Mouse (Mus musculus): ENCODE data around the gene Cubn. TPM values are rescaled to one million over a fixed set of nuclear protein-coding genes. Genes with fewer than 3 reads are reported as not detected.

Cubn gene
- polyA plus RNA-seq, 1 experiment from 2014 or later = 0.29 TPM

DNA sequence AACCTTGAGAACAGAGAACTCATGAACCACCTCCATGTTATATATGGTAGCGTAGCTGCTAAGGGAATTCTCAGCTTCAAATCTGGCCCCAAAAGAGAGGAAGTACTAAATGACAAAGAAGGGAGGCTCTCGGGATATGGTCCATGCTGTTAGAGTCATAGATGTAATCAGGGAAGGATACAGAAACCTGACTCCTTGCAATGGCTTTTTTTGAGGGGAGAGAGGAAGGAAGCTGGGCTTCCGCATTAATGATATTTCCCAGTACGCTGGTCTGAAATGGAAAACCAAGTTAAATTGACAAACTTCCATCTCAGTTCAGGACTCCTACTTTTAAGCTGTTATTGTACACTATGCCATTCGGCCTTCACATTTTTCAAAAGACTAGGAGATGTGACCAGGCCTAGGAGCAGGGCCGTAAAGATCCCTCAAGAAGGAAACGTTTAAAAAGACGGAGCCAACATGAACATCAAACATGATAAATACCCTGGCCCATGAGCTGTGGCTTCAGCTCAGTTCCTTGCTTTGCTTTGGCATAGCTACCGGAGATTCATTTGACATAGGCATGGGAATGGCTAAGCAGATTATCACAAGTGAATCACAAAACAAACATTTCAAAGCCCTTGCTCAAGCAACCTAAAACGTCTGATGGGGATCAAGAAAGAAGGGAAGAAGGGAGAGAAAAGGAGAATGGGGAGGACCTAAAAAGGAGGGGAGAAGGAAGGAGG is 120.4 kb downstream of the Cubn start:
- Histone ChIP-seq H3K27me3 (ENCODE audit: control insufficient read depth, insufficient read depth, low read length) (no peaks in the 10 kb centered on the region), H3K4me2 (ENCODE audit: low read depth) (no peak overlapping the region), H3K4me1 (ENCODE audit: control insufficient read depth, insufficient read depth, low read length) (peaks cover 14% of the 10 kb centered on the region), H3K36me3 (ENCODE audit: control insufficient read depth, insufficient read depth, low read length) (no peaks in the 10 kb centered on the region), H3K27ac (ENCODE audit: low read depth, low read length) (peak overlapping the region; percentile 88), H3K9ac (ENCODE audit: low read length) (peak overlapping the region; percentile 45; the same call in 1 of the 2 replicates), H3K4me3 (ENCODE audit: low read depth, low read length) (no peak overlapping the region), H3K9me3 (ENCODE audit: control insufficient read depth, low read length) (no peaks in the 10 kb centered on the region)
- WGBS = 55% methylated on average over 10 of the region's 10 CpGs
- DNase-seq (ENCODE audit: low spot score) (no peak), ATAC-seq (ENCODE audit: insufficient read depth, low FRiP score, low TSS enrichment) (no peak)

DNA sequence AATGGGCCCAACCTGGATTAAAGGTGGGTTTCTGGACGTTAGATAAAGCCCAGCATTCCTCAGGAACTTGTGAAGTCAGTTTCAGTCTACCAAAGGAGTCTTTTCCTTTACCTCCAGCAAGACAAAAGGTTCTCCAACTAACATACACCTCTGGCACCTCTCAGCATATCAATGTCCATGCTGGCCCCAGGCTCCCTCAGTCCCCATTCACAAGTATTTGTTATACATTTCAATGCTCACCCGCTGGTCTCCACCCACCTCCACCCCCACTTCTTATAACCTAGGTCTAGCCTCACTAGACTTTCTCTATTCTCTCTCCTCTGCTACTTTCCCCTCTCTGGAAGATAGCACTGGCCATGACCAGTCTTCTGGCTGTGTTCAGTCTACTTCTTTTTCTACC is 121.1 kb downstream of the Cubn start:
- H3K4me3 ChIP-seq (ENCODE audit: low read depth, low read length) = no peak overlapping the region
- H3K4me2 ChIP-seq (ENCODE audit: low read depth) = no peak overlapping the region
- no peak overlapping the region for H3K9ac ChIP-seq (ENCODE audit: low read length)
- WGBS = 24% methylated on average over 2 of the region's 2 CpGs
- ATAC-seq (ENCODE audit: insufficient read depth, low FRiP score, low TSS enrichment) = no peak
- peaks cover 14% of the 10 kb centered on the region for H3K4me1 ChIP-seq (ENCODE audit: control insufficient read depth, insufficient read depth, low read length)
- H3K27me3 ChIP-seq (ENCODE audit: control insufficient read depth, insufficient read depth, low read length) = no peaks in the 10 kb centered on the region
- no peak overlapping the region for H3K27ac ChIP-seq (ENCODE audit: low read depth, low read length)
- H3K36me3 ChIP-seq (ENCODE audit: control insufficient read depth, insufficient read depth, low read length) = no peaks in the 10 kb centered on the region
- no peaks in the 10 kb centered on the region for H3K9me3 ChIP-seq (ENCODE audit: control insufficient read depth, low read length)
- DNase-seq (ENCODE audit: low spot score) = no peak

DNA sequence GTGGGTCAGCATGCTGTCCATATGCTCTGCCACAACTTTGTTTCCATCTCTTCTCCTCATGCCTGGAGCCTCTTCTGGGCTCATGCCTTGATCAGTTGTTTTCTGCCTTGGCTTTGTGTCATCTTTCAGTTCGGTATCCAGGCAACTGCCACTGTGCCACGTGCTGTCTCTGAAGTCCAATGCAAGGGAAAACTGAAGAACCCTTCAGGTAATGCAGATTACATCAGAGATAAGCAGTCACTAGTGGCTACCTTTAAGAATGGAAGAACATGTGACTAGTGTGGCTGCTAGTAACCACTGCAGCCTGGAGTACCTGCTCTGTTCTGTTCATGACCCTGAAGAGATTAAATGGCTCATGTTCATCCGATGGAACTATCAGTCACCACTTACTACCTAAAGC is 123.1 kb downstream of the Cubn start:
- Histone ChIP-seq H3K4me1 (ENCODE audit: control insufficient read depth, insufficient read depth, low read length) (peaks cover 14% of the 10 kb centered on the region), H3K4me2 (ENCODE audit: low read depth) (no peak overlapping the region), H3K9me3 (ENCODE audit: control insufficient read depth, low read length) (no peaks in the 10 kb centered on the region), H3K4me3 (ENCODE audit: low read depth, low read length) (no peak overlapping the region), H3K36me3 (ENCODE audit: control insufficient read depth, insufficient read depth, low read length) (no peaks in the 10 kb centered on the region), H3K9ac (ENCODE audit: low read length) (no peak overlapping the region), H3K27me3 (ENCODE audit: control insufficient read depth, insufficient read depth, low read length) (no peaks in the 10 kb centered on the region), H3K27ac (ENCODE audit: low read depth, low read length) (no peak overlapping the region)
- WGBS = 79% methylated on average over 3 of the region's 3 CpGs
- ATAC-seq (ENCODE audit: insufficient read depth, low FRiP score, low TSS enrichment) (no peak), DNase-seq (ENCODE audit: low spot score) (no peak)

DNA sequence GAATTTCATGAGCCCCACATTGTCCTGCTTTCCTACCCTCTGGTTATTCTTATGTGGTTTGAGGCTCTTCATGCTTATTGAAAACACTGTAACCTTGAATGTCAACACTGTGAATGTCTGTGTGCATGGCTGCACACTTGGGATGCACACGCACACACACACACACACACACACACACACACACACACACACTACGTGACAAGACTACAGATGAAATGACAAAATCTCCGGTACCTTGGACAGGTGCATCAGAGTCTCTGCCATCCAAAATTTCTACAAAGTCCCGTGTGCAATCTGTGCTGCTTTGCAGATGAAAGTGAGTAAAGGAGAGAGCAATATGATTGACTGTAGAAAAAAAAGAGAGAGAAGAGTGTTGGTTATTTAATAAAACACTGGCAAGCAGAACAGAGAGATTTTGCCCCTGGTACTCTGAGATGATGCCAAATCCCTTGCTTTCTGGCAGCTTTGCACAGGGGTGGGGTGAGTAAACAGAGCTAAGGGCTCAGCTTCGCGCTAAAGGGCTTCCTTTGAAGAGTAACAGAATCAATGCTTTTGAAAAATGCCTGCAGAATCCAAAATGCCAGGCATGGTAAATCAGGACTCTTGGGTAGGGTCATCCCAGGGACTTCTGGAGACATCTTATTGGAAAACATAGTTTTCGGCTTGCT is 133.6 kb downstream of the Cubn start:
- Histone ChIP-seq H3K27ac (ENCODE audit: low read depth, low read length) (no peak overlapping the region), H3K4me1 (ENCODE audit: control insufficient read depth, insufficient read depth, low read length) (peaks cover 8% of the 10 kb centered on the region; the same call in 1 of the 2 replicates), H3K9me3 (ENCODE audit: control insufficient read depth, low read length) (no peaks in the 10 kb centered on the region), H3K4me2 (ENCODE audit: low read depth) (no peak overlapping the region), H3K36me3 (ENCODE audit: control insufficient read depth, insufficient read depth, low read length) (no peaks in the 10 kb centered on the region), H3K9ac (ENCODE audit: low read length) (no peak overlapping the region), H3K27me3 (ENCODE audit: control insufficient read depth, insufficient read depth, low read length) (no peaks in the 10 kb centered on the region), H3K4me3 (ENCODE audit: low read depth, low read length) (no peak overlapping the region)
- 70% methylated on average over 7 of the region's 7 CpGs for WGBS
- DNase-seq (ENCODE audit: low spot score) (no peak), ATAC-seq (ENCODE audit: insufficient read depth, low FRiP score, low TSS enrichment) (no peak)

DNA sequence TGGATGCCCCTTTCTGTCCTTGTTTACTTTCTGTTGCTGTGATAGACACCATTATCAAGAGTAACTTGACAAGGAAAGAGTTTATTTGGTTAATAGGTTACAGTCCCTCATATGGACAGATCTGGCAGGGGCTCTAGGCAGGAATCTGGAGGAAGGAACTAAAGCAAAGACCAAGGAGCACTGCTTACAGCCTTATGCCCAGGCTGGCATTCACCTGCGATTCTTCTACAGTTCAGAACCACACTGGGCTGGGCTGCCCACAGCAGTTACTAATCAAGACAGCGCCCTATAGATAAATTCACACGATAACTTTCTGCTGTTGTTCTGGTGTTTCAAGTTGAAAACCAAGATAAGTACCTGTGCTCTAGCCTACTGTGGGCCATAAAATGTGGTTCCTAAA is 138.8 kb downstream of the Cubn start:
- DNase-seq (ENCODE audit: low spot score) = no peak
- H3K27ac ChIP-seq (ENCODE audit: low read depth, low read length) = no peak overlapping the region
- H3K27me3 ChIP-seq (ENCODE audit: control insufficient read depth, insufficient read depth, low read length) = no peaks in the 10 kb centered on the region
- H3K4me1 ChIP-seq (ENCODE audit: control insufficient read depth, insufficient read depth, low read length) = no peaks in the 10 kb centered on the region
- 96% methylated on average over 3 of the region's 3 CpGs for WGBS
- H3K4me3 ChIP-seq (ENCODE audit: low read depth, low read length) = no peak overlapping the region
- ATAC-seq (ENCODE audit: insufficient read depth, low FRiP score, low TSS enrichment) = no peak
- H3K9me3 ChIP-seq (ENCODE audit: control insufficient read depth, low read length) = no peaks in the 10 kb centered on the region
- no peak overlapping the region for H3K9ac ChIP-seq (ENCODE audit: low read length)
- H3K4me2 ChIP-seq (ENCODE audit: low read depth) = no peak overlapping the region
- no peaks in the 10 kb centered on the region for H3K36me3 ChIP-seq (ENCODE audit: control insufficient read depth, insufficient read depth, low read length)

DNA sequence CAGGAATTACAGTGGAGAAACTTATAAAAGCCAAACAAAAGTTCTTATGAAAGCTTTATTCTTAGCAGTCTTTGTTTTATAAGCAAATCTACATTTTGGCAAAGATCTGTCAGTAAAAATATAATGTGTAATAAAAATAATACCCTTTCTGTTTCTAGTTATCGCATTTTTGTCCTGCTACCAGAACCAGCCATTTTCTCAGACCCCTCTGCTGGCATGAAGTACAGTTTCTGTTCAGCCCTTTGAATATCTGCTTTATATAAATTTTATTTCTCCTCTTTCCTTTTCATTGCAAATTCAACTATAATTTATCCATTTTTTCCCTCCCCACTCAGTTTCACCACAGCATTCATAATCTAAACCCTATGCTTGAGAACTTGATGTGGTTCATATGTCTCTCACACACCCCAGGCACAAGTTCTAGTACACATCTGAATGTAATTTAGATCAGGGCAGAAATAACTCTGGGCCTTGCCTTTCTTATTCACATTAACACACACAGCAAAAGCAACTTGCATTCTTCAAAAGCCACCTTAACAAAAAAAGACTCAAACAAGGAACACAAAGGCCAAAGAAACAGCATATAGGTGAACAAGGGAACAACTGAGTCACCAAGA is 139.4 kb downstream of the Cubn start:
- DNase-seq (ENCODE audit: low spot score) (no peak), ATAC-seq (ENCODE audit: insufficient read depth, low FRiP score, low TSS enrichment) (no peak)
- H3K9ac ChIP-seq (ENCODE audit: low read length) = no peak overlapping the region
- H3K36me3 ChIP-seq (ENCODE audit: control insufficient read depth, insufficient read depth, low read length) = no peaks in the 10 kb centered on the region
- H3K27ac ChIP-seq (ENCODE audit: low read depth, low read length) = no peak overlapping the region
- H3K9me3 ChIP-seq (ENCODE audit: control insufficient read depth, low read length) = no peaks in the 10 kb centered on the region
- H3K4me2 ChIP-seq (ENCODE audit: low read depth) = no peak overlapping the region
- no peaks in the 10 kb centered on the region for H3K4me1 ChIP-seq (ENCODE audit: control insufficient read depth, insufficient read depth, low read length)
- no peak overlapping the region for H3K4me3 ChIP-seq (ENCODE audit: low read depth, low read length)
- no peaks in the 10 kb centered on the region for H3K27me3 ChIP-seq (ENCODE audit: control insufficient read depth, insufficient read depth, low read length)
- WGBS = 97% methylated on average over 1 of the region's 1 CpGs

DNA sequence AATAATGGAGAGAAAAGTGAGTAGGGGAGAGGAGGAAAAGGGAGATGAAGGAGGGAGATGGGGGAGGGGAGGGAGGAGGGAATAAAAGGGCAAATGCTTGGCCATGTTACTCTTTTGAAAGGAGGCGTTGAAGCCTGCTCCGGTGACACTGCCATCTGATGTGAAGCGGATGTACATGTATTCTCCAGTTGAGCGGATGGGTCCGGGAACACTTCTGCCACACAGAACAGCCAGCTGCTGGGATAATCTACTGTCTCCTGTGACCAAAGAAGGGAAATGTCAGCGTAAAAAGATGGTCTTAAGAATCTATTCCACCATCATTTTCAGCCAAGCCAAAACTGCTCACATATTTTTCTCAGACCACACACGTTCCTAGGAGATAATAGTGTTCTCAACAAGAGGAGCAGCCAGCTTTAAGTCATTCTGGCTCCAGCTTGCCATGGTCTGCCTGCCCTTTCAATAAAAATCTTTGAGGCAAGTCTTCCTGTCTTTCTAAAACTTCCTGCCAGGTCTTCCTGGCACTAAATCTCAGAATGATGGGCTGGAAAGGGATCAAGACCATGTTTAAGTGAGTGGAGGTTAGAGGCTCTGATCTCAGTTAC is 149.2 kb downstream of the Cubn start:
- H3K9me3 ChIP-seq (ENCODE audit: control insufficient read depth, low read length) = no peaks in the 10 kb centered on the region
- no peak overlapping the region for H3K27ac ChIP-seq (ENCODE audit: low read depth, low read length)
- WGBS = 67% methylated on average over 7 of the region's 7 CpGs
- H3K4me1 ChIP-seq (ENCODE audit: control insufficient read depth, insufficient read depth, low read length) = no peaks in the 10 kb centered on the region
- ATAC-seq (ENCODE audit: insufficient read depth, low FRiP score, low TSS enrichment) = no peak
- no peaks in the 10 kb centered on the region for H3K27me3 ChIP-seq (ENCODE audit: control insufficient read depth, insufficient read depth, low read length)
- no peak overlapping the region for H3K4me2 ChIP-seq (ENCODE audit: low read depth)
- H3K36me3 ChIP-seq (ENCODE audit: control insufficient read depth, insufficient read depth, low read length) = no peaks in the 10 kb centered on the region
- DNase-seq (ENCODE audit: low spot score) = no peak
- no peak overlapping the region for H3K9ac ChIP-seq (ENCODE audit: low read length)
- H3K4me3 ChIP-seq (ENCODE audit: low read depth, low read length) = no peak overlapping the region

DNA sequence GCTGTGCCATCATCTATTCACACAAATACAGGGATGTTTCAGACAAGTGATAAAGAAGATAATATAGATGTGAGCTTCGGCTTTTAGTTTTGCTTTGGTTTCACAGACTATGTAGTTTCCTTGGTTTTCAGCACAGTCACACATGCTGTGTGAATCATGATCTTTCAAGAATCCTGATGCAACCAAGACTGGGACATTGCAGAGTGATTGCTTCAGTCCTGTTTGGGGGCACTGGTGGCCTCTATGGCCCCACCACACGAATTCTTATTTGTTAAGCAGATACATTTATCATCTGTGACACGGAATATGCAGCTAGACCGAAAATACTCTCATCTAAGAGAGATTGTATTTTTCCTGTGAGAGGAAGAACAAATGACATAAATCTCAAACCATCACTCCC is 156.2 kb downstream of the Cubn start:
- no peak overlapping the region for H3K4me3 ChIP-seq (ENCODE audit: low read depth, low read length)
- H3K27me3 ChIP-seq (ENCODE audit: control insufficient read depth, insufficient read depth, low read length) = no peaks in the 10 kb centered on the region
- 75% methylated on average over 4 of the region's 4 CpGs for WGBS
- ATAC-seq (ENCODE audit: insufficient read depth, low FRiP score, low TSS enrichment) (no peak), DNase-seq (ENCODE audit: low spot score) (no peak)
- H3K9ac ChIP-seq (ENCODE audit: low read length) = no peak overlapping the region
- no peaks in the 10 kb centered on the region for H3K4me1 ChIP-seq (ENCODE audit: control insufficient read depth, insufficient read depth, low read length)
- no peak overlapping the region for H3K27ac ChIP-seq (ENCODE audit: low read depth, low read length)
- H3K4me2 ChIP-seq (ENCODE audit: low read depth) = no peak overlapping the region
- H3K9me3 ChIP-seq (ENCODE audit: control insufficient read depth, low read length) = no peaks in the 10 kb centered on the region
- H3K36me3 ChIP-seq (ENCODE audit: control insufficient read depth, insufficient read depth, low read length) = no peaks in the 10 kb centered on the region

Measured in neural tube, embryonic 11.5 days (tissue).